Mouse (Mus musculus): ENCODE measurements at regions not wholly inside any gene's neighbourhood (a gene's known extent, or its start where the extent isn't known, plus 50 kb on each side); places are given as distances from the start of the nearest gene placed in this dataset.

- intact Hi-C loops (cut with DNase I) = loop anchor here (5.0 kb wide), 1 partner anchor 42 kb away; no protein-coding TSS in a partner anchor
- TF ChIP-seq POLR2A (IDR thresholded peaks at IDR 0.05; ENCODE audit: insufficient read depth, low read depth, low read length) (no peak), CTCF (IDR thresholded peaks at IDR 0.05) (no peak), EP300 (IDR thresholded peaks at IDR 0.05; ENCODE audit: insufficient read depth, low read depth, low read length) (no peak)
- Histone ChIP-seq H3K27me3 (ENCODE audit: control insufficient read depth, insufficient read depth, low read length) (no peaks in the 10 kb centered on the region), H3K4me1 (ENCODE audit: control insufficient read depth, insufficient read depth, low read length) (no peaks in the 10 kb centered on the region; the same call in 1 of the 2 replicates), H3K27ac (no peak overlapping the region), H3K9ac (ENCODE audit: low read depth, low read length) (no peak overlapping the region), H3K4me3 (no peak overlapping the region), H3K36me3 (ENCODE audit: control insufficient read depth, insufficient read depth, low read length) (no peaks in the 10 kb centered on the region), H3K79me2 (replicated peaks; ENCODE audit: control insufficient read depth, insufficient read depth, low read length) (no peaks in the 10 kb centered on the region)
- 81% methylated on average over 3 of the region's 3 CpGs for WGBS
- no peak for DNase-seq
These were observed 70.7 kb downstream of the Dact1 start for GRCm38 (mm10) chr12:71380424-71380761.

GRCm38 (mm10) chr12:71386251-71386650, 76.6 kb downstream of the Dact1 start:
- WGBS = 12% methylated on average over 3 of the region's 3 CpGs

GRCm38 (mm10) chr12:71391481-71391880, 81.8 kb downstream of the Dact1 start:
- DNase-seq = no peak
- Histone ChIP-seq H3K79me2 (replicated peaks; ENCODE audit: control insufficient read depth, insufficient read depth, low read length) (no peaks in the 10 kb centered on the region), H3K4me1 (ENCODE audit: control insufficient read depth, insufficient read depth, low read length) (no peaks in the 10 kb centered on the region), H3K36me3 (ENCODE audit: control insufficient read depth, insufficient read depth, low read length) (no peaks in the 10 kb centered on the region), H3K9ac (ENCODE audit: low read depth, low read length) (no peak overlapping the region), H3K27me3 (ENCODE audit: control insufficient read depth, insufficient read depth, low read length) (no peaks in the 10 kb centered on the region), H3K27ac (no peak overlapping the region), H3K4me3 (no peak overlapping the region)
- TF ChIP-seq EP300 (IDR thresholded peaks at IDR 0.05; ENCODE audit: insufficient read depth, low read depth, low read length) = no peak
- TF ChIP-seq POLR2A (IDR thresholded peaks at IDR 0.05; ENCODE audit: insufficient read depth, low read depth, low read length) = no peak
- no peak for TF ChIP-seq CTCF (IDR thresholded peaks at IDR 0.05)
- WGBS = 81% methylated on average over 6 of the region's 6 CpGs
- intact Hi-C loops (cut with DNase I) = no loop called here

More at GRCm38 (mm10) chr12:71386251-71386650, 76.6 kb downstream of the Dact1 start:
- TF ChIP-seq POLR2A (IDR thresholded peaks at IDR 0.05; ENCODE audit: insufficient read depth, low read depth, low read length) (no peak), CTCF (IDR thresholded peaks at IDR 0.05) (no peak), EP300 (IDR thresholded peaks at IDR 0.05; ENCODE audit: insufficient read depth, low read depth, low read length) (no peak)
- intact Hi-C loops (cut with DNase I) = no loop called here
- no peak overlapping the region for H3K9ac ChIP-seq (ENCODE audit: low read depth, low read length)
- DNase-seq = no peak
- no peaks in the 10 kb centered on the region for H3K79me2 ChIP-seq (replicated peaks; ENCODE audit: control insufficient read depth, insufficient read depth, low read length)
- no peaks in the 10 kb centered on the region for H3K36me3 ChIP-seq (ENCODE audit: control insufficient read depth, insufficient read depth, low read length)
- no peaks in the 10 kb centered on the region for H3K27me3 ChIP-seq (ENCODE audit: control insufficient read depth, insufficient read depth, low read length)
- no peak overlapping the region for H3K27ac ChIP-seq
- H3K4me1 ChIP-seq (ENCODE audit: control insufficient read depth, insufficient read depth, low read length) = no peaks in the 10 kb centered on the region; the same call in 1 of the 2 replicates
- no peak overlapping the region for H3K4me3 ChIP-seq

GRCm38 (mm10) chr12:71393752-71394151, 84.1 kb downstream of the Dact1 start:
- Histone ChIP-seq H3K79me2 (replicated peaks; ENCODE audit: control insufficient read depth, insufficient read depth, low read length) (no peaks in the 10 kb centered on the region), H3K36me3 (ENCODE audit: control insufficient read depth, insufficient read depth, low read length) (no peaks in the 10 kb centered on the region), H3K4me3 (no peak overlapping the region), H3K4me1 (ENCODE audit: control insufficient read depth, insufficient read depth, low read length) (no peaks in the 10 kb centered on the region), H3K27me3 (ENCODE audit: control insufficient read depth, insufficient read depth, low read length) (no peaks in the 10 kb centered on the region), H3K9ac (ENCODE audit: low read depth, low read length) (no peak overlapping the region), H3K27ac (no peak overlapping the region)
- 84% methylated on average over 1 of the region's 1 CpGs for WGBS
- no peak for TF ChIP-seq CTCF (IDR thresholded peaks at IDR 0.05)
- no peak for DNase-seq
- intact Hi-C loops (cut with DNase I) = no loop called here

GRCm38 (mm10) chr12:71397456-71397855, 87.8 kb downstream of the Dact1 start:
- TF ChIP-seq EP300 (IDR thresholded peaks at IDR 0.05; ENCODE audit: insufficient read depth, low read depth, low read length) (no peak), CTCF (IDR thresholded peaks at IDR 0.05) (no peak), POLR2A (IDR thresholded peaks at IDR 0.05; ENCODE audit: insufficient read depth, low read depth, low read length) (no peak)
- WGBS = 92% methylated on average over 7 of the region's 7 CpGs
- H3K27me3 ChIP-seq (ENCODE audit: control insufficient read depth, insufficient read depth, low read length) = no peaks in the 10 kb centered on the region
- H3K36me3 ChIP-seq (ENCODE audit: control insufficient read depth, insufficient read depth, low read length) = no peaks in the 10 kb centered on the region
- no peaks in the 10 kb centered on the region for H3K79me2 ChIP-seq (replicated peaks; ENCODE audit: control insufficient read depth, insufficient read depth, low read length)
- DNase-seq = no peak
- no peak overlapping the region for H3K9ac ChIP-seq (ENCODE audit: low read depth, low read length)
- H3K27ac ChIP-seq = no peak overlapping the region
- intact Hi-C loops (cut with DNase I) = no loop called here
- no peaks in the 10 kb centered on the region for H3K4me1 ChIP-seq (ENCODE audit: control insufficient read depth, insufficient read depth, low read length)
- H3K4me3 ChIP-seq = no peak overlapping the region

GRCm38 (mm10) chr12:71398701-71399100, 89.0 kb downstream of the Dact1 start:
- H3K27ac ChIP-seq = peak overlapping the region; percentile 59; the same call in 1 of the 2 replicates
- no peak overlapping the region for H3K9ac ChIP-seq (ENCODE audit: low read depth, low read length)
- no peaks in the 10 kb centered on the region for H3K36me3 ChIP-seq (ENCODE audit: control insufficient read depth, insufficient read depth, low read length)
- no peaks in the 10 kb centered on the region for H3K79me2 ChIP-seq (replicated peaks; ENCODE audit: control insufficient read depth, insufficient read depth, low read length)
- DNase-seq = peak; percentile 49 to 67
- no peaks in the 10 kb centered on the region for H3K4me1 ChIP-seq (ENCODE audit: control insufficient read depth, insufficient read depth, low read length)
- no peak for TF ChIP-seq POLR2A (IDR thresholded peaks at IDR 0.05; ENCODE audit: insufficient read depth, low read depth, low read length)
- no peak for TF ChIP-seq EP300 (IDR thresholded peaks at IDR 0.05; ENCODE audit: insufficient read depth, low read depth, low read length)
- no peak for TF ChIP-seq CTCF (IDR thresholded peaks at IDR 0.05)
- WGBS = 61% methylated on average over 3 of the region's 3 CpGs
- H3K4me3 ChIP-seq = no peak overlapping the region
- H3K27me3 ChIP-seq (ENCODE audit: control insufficient read depth, insufficient read depth, low read length) = no peaks in the 10 kb centered on the region
- intact Hi-C loops (cut with DNase I) = no loop called here
